Mouse (Mus musculus) fat pad, adult 2 months (tissue): ENCODE measurements around the gene Mark4.

Experiments used
- DNase-seq: peaks from one replicate; pipeline ENCODE4 v3.0.0-alpha.2; 2011; ENCODE audit warnings: low read depth, low spot score; ENCODE audit errors: extremely low read depth

Gene Mark4

GRCm38 (mm10) chr7:19472403-19472802 lies 13.8 kb upstream of the Mark4 start:
- no peak for DNase-seq

GRCm38 (mm10) chr7:19470308-19470707 lies 11.7 kb upstream of the Mark4 start:
- DNase-seq, result no peak

GRCm38 (mm10) chr7:19469404-19469803 lies 10.8 kb upstream of the Mark4 start:
- no peak for DNase-seq

- DNase-seq, result no peak
These were observed 9.7 kb upstream of the Mark4 start for GRCm38 (mm10) chr7:19468279-19468678.

GRCm38 (mm10) chr7:19467638-19468037 lies 9.0 kb upstream of the Mark4 start:
- DNase-seq, result no peak

- no peak for DNase-seq
These were observed 8.1 kb upstream of the Mark4 start for GRCm38 (mm10) chr7:19466602-19467145.

GRCm38 (mm10) chr7:19464367-19465307 lies 6.0 kb upstream of the Mark4 start:
- no peak for DNase-seq

GRCm38 (mm10) chr7:19462884-19463381 lies 4.3 kb upstream of the Mark4 start, which contains the start of gene Exoc3l2:
Exoc3l2 (plus strand) TSS chr7:19463331.
- DNase-seq, result no peak

- no peak for DNase-seq
These were observed 3.8 kb upstream of the Mark4 start for GRCm38 (mm10) chr7:19462443-19462842.

- no peak for DNase-seq
These were observed 2.9 kb upstream of the Mark4 start for GRCm38 (mm10) chr7:19461488-19461887.

GRCm38 (mm10) chr7:19460500-19460899 lies 1.9 kb upstream of the Mark4 start:
- no peak for DNase-seq

- no peak for DNase-seq
These were observed 686 bp upstream of the Mark4 start for GRCm38 (mm10) chr7:19459144-19459870.

- DNase-seq, result no peak
These were observed 542 bp downstream of the Mark4 start for GRCm38 (mm10) chr7:19458072-19458486.

- no peak for DNase-seq
These were observed 1.1 kb downstream of the Mark4 start for GRCm38 (mm10) chr7:19457414-19458071.

- DNase-seq, result no peak
These were observed 2.0 kb downstream of the Mark4 start for GRCm38 (mm10) chr7:19456628-19457027.

- DNase-seq, result no peak
These were observed 2.7 kb downstream of the Mark4 start for GRCm38 (mm10) chr7:19455819-19456495.

- DNase-seq, result no peak
These were observed 3.4 kb downstream of the Mark4 start for GRCm38 (mm10) chr7:19455186-19455585.

- DNase-seq, result no peak
These were observed 9.5 kb downstream of the Mark4 start for GRCm38 (mm10) chr7:19449165-19449564.

- DNase-seq, result no peak
These were observed 10.9 kb downstream of the Mark4 start for GRCm38 (mm10) chr7:19447689-19448088.

- DNase-seq, result no peak
These were observed 13.8 kb downstream of the Mark4 start for GRCm38 (mm10) chr7:19444801-19445200.
